Mouse (Mus musculus): ENCODE results near the gene Inka2. TPM values are rescaled to one million over a fixed set of nuclear protein-coding genes. Genes with fewer than 3 reads are reported as not detected.
A peak's percentile ranks its signal among the peaks of the same experiment; 100 is the strongest.

The Inka2 gene
- polyA plus RNA-seq, 1 experiment from 2014 or later = 2.1 TPM

GRCm38 (mm10) chr3:105718746-105719145 lies 14.3 kb downstream of the Inka2 start:
- H3K9me3 ChIP-seq = no peaks in the 10 kb centered on the region
- WGBS = 51% methylated on average over 4 of the region's 4 CpGs
- peak overlapping the region; percentile 67; the same call in 1 of the 2 replicates for H3K27ac ChIP-seq
- H3K4me1 ChIP-seq (replicated peaks) = peaks cover 51% of the 10 kb centered on the region
- no peaks in the 10 kb centered on the region for H3K36me3 ChIP-seq
- no peak overlapping the region for H3K4me3 ChIP-seq
- no peaks in the 10 kb centered on the region for H3K27me3 ChIP-seq (ENCODE audit: insufficient read depth, poor library complexity, severe bottlenecking)
- no peak for DNase-seq (ENCODE audit: low spot score)

GRCm38 (mm10) chr3:105719979-105720378 lies 15.6 kb downstream of the Inka2 start:
- no peaks in the 10 kb centered on the region for H3K27me3 ChIP-seq (ENCODE audit: insufficient read depth, poor library complexity, severe bottlenecking)
- H3K27ac ChIP-seq = no peak overlapping the region
- no peaks in the 10 kb centered on the region for H3K9me3 ChIP-seq
- 82% methylated on average over 4 of the region's 4 CpGs for WGBS
- H3K36me3 ChIP-seq = no peaks in the 10 kb centered on the region
- H3K4me1 ChIP-seq (replicated peaks) = peaks cover 39% of the 10 kb centered on the region
- no peak overlapping the region for H3K4me3 ChIP-seq
- no peak for DNase-seq (ENCODE audit: low spot score)

GRCm38 (mm10) chr3:105720514-105720913 lies 16.1 kb downstream of the Inka2 start:
- H3K4me3 ChIP-seq = no peak overlapping the region
- H3K4me1 ChIP-seq (replicated peaks) = peaks cover 36% of the 10 kb centered on the region
- no peak overlapping the region for H3K27ac ChIP-seq
- H3K36me3 ChIP-seq = no peaks in the 10 kb centered on the region
- WGBS = 78% methylated on average over 4 of the region's 4 CpGs
- H3K27me3 ChIP-seq (ENCODE audit: insufficient read depth, poor library complexity, severe bottlenecking) = no peaks in the 10 kb centered on the region
- no peaks in the 10 kb centered on the region for H3K9me3 ChIP-seq
- DNase-seq (ENCODE audit: low spot score) = no peak

- no peak for DNase-seq (ENCODE audit: low spot score)
- no peaks in the 10 kb centered on the region for H3K36me3 ChIP-seq
- 76% methylated on average over 2 of the region's 2 CpGs for WGBS
These were observed 17.3 kb downstream of the Inka2 start for GRCm38 (mm10) chr3:105721681-105722201.

GRCm38 (mm10) chr3:105722510-105722909 lies 18.1 kb downstream of the Inka2 start:
- WGBS = 91% methylated on average over 3 of the region's 3 CpGs
- no peak for DNase-seq (ENCODE audit: low spot score)
- no peak overlapping the region for H3K27ac ChIP-seq

More at GRCm38 (mm10) chr3:105721681-105722201, 17.3 kb downstream of the Inka2 start:
- Histone ChIP-seq H3K27ac (no peak overlapping the region), H3K4me3 (no peak overlapping the region), H3K9me3 (no peaks in the 10 kb centered on the region), H3K4me1 (replicated peaks) (peaks cover 28% of the 10 kb centered on the region), H3K27me3 (ENCODE audit: insufficient read depth, poor library complexity, severe bottlenecking) (no peaks in the 10 kb centered on the region)

GRCm38 (mm10) chr3:105726037-105726436 lies 21.6 kb downstream of the Inka2 start:
- Histone ChIP-seq H3K27ac (no peak overlapping the region), H3K27me3 (ENCODE audit: insufficient read depth, poor library complexity, severe bottlenecking) (no peaks in the 10 kb centered on the region), H3K36me3 (peaks cover 13% of the 10 kb centered on the region; the same call in 1 of the 2 replicates), H3K4me1 (replicated peaks) (no peaks in the 10 kb centered on the region), H3K9me3 (no peaks in the 10 kb centered on the region), H3K4me3 (no peak overlapping the region)
- 2% methylated on average over 1 of the region's 1 CpGs for WGBS
- no peak for DNase-seq (ENCODE audit: low spot score)

More at GRCm38 (mm10) chr3:105722510-105722909, 18.1 kb downstream of the Inka2 start:
- Histone ChIP-seq H3K9me3 (no peaks in the 10 kb centered on the region), H3K36me3 (0 out of 2 replicates have a peak, but pooled peaks cover 4% of the 10 kb centered on the region), H3K27me3 (ENCODE audit: insufficient read depth, poor library complexity, severe bottlenecking) (no peaks in the 10 kb centered on the region), H3K4me3 (no peak overlapping the region), H3K4me1 (replicated peaks) (peaks cover 21% of the 10 kb centered on the region)

GRCm38 (mm10) chr3:105732360-105732759 lies 28.0 kb downstream of the Inka2 start:
- no peak overlapping the region for H3K27ac ChIP-seq
- peaks cover 41% of the 10 kb centered on the region for H3K36me3 ChIP-seq
- WGBS = 90% methylated on average over 4 of the region's 4 CpGs
- DNase-seq (ENCODE audit: low spot score) = no peak
- H3K4me3 ChIP-seq = no peak overlapping the region
- no peaks in the 10 kb centered on the region for H3K9me3 ChIP-seq
- H3K4me1 ChIP-seq (replicated peaks) = no peaks in the 10 kb centered on the region
- no peaks in the 10 kb centered on the region for H3K27me3 ChIP-seq (ENCODE audit: insufficient read depth, poor library complexity, severe bottlenecking)

- no peaks in the 10 kb centered on the region for H3K27me3 ChIP-seq (ENCODE audit: insufficient read depth, poor library complexity, severe bottlenecking)
- peaks cover 48% of the 10 kb centered on the region for H3K36me3 ChIP-seq
- DNase-seq (ENCODE audit: low spot score) = no peak
- H3K4me3 ChIP-seq = no peak overlapping the region
- no peaks in the 10 kb centered on the region for H3K9me3 ChIP-seq
- 95% methylated on average over 4 of the region's 4 CpGs for WGBS
- no peak overlapping the region for H3K27ac ChIP-seq
- H3K4me1 ChIP-seq (replicated peaks) = no peaks in the 10 kb centered on the region
These were observed 29.1 kb downstream of the Inka2 start for GRCm38 (mm10) chr3:105733538-105733937.

GRCm38 (mm10) chr3:105735285-105735684 lies 30.9 kb downstream of the Inka2 start:
- Histone ChIP-seq H3K27ac (no peak overlapping the region), H3K4me3 (no peak overlapping the region), H3K9me3 (no peaks in the 10 kb centered on the region), H3K36me3 (peaks cover 54% of the 10 kb centered on the region), H3K27me3 (ENCODE audit: insufficient read depth, poor library complexity, severe bottlenecking) (no peaks in the 10 kb centered on the region), H3K4me1 (replicated peaks) (no peaks in the 10 kb centered on the region)
- DNase-seq (ENCODE audit: low spot score) = no peak

GRCm38 (mm10) chr3:105736148-105736547 lies 31.7 kb downstream of the Inka2 start:
- no peak for DNase-seq (ENCODE audit: low spot score)
- Histone ChIP-seq H3K27ac (no peak overlapping the region), H3K27me3 (ENCODE audit: insufficient read depth, poor library complexity, severe bottlenecking) (no peaks in the 10 kb centered on the region), H3K9me3 (no peaks in the 10 kb centered on the region), H3K36me3 (peaks cover 45% of the 10 kb centered on the region), H3K4me3 (no peak overlapping the region), H3K4me1 (replicated peaks) (no peaks in the 10 kb centered on the region)
- WGBS = 91% methylated on average over 1 of the region's 1 CpGs

- WGBS = 96% methylated on average over 7 of the region's 7 CpGs
- Histone ChIP-seq H3K27ac (no peak overlapping the region), H3K9me3 (no peaks in the 10 kb centered on the region), H3K27me3 (ENCODE audit: insufficient read depth, poor library complexity, severe bottlenecking) (no peaks in the 10 kb centered on the region), H3K4me1 (replicated peaks) (no peaks in the 10 kb centered on the region), H3K4me3 (no peak overlapping the region), H3K36me3 (peaks cover 40% of the 10 kb centered on the region)
- no peak for DNase-seq (ENCODE audit: low spot score)
These were observed 32.7 kb downstream of the Inka2 start for GRCm38 (mm10) chr3:105737070-105737469.

- WGBS = 89% methylated on average over 3 of the region's 3 CpGs
- no peaks in the 10 kb centered on the region for H3K9me3 ChIP-seq
These were observed 33.3 kb downstream of the Inka2 start for GRCm38 (mm10) chr3:105737666-105738065.

GRCm38 (mm10) chr3:105746542-105746941 lies 42.1 kb downstream of the Inka2 start:
- H3K27me3 ChIP-seq (ENCODE audit: insufficient read depth, poor library complexity, severe bottlenecking) = no peaks in the 10 kb centered on the region
- DNase-seq (ENCODE audit: low spot score) = no peak
- WGBS = 89% methylated on average over 2 of the region's 2 CpGs
- no peak overlapping the region for H3K27ac ChIP-seq
- H3K36me3 ChIP-seq = peaks cover 5% of the 10 kb centered on the region; the same call in 1 of the 2 replicates
- no peaks in the 10 kb centered on the region for H3K9me3 ChIP-seq
- H3K4me1 ChIP-seq (replicated peaks) = no peaks in the 10 kb centered on the region
- no peak overlapping the region for H3K4me3 ChIP-seq

More at GRCm38 (mm10) chr3:105737666-105738065, 33.3 kb downstream of the Inka2 start:
- Histone ChIP-seq H3K4me3 (no peak overlapping the region), H3K36me3 (peaks cover 40% of the 10 kb centered on the region), H3K27me3 (ENCODE audit: insufficient read depth, poor library complexity, severe bottlenecking) (no peaks in the 10 kb centered on the region), H3K4me1 (replicated peaks) (no peaks in the 10 kb centered on the region), H3K27ac (no peak overlapping the region)
- DNase-seq (ENCODE audit: low spot score) = no peak

GRCm38 (mm10) chr3:105750810-105751209 lies 46.4 kb downstream of the Inka2 start:
- Histone ChIP-seq H3K27ac (no peak overlapping the region), H3K4me3 (no peak overlapping the region), H3K4me1 (replicated peaks) (no peaks in the 10 kb centered on the region), H3K27me3 (ENCODE audit: insufficient read depth, poor library complexity, severe bottlenecking) (no peaks in the 10 kb centered on the region), H3K36me3 (peaks cover 5% of the 10 kb centered on the region; the same call in 1 of the 2 replicates), H3K9me3 (no peaks in the 10 kb centered on the region)
- DNase-seq (ENCODE audit: low spot score) = no peak
- WGBS = 94% methylated on average over 2 of the region's 2 CpGs
